Mouse (Mus musculus): ENCODE results near the gene Cdc42ep4. TPM values are rescaled to one million over a fixed set of nuclear protein-coding genes. Genes with fewer than 3 reads are reported as not detected.

The Cdc42ep4 gene
- polyA plus RNA-seq, 1 experiment from 2014 or later: 59.7 TPM

- H3K4me2 ChIP-seq (ENCODE audit: low read depth, low read length): peak overlapping the region; percentile 90
Observed at GRCm38 (mm10) chr11:113747056-113747455, 4.6 kb downstream of the Cdc42ep4 start.

GRCm38 (mm10) chr11:113745961-113746360, 5.7 kb downstream of the Cdc42ep4 start:
- Histone ChIP-seq H3K4me3 (replicated peaks; ENCODE audit: low read length) (no peak overlapping the region), H3K27me3 (ENCODE audit: control insufficient read depth, insufficient read depth, low read length) (no peaks in the 10 kb centered on the region), H3K4me1 (ENCODE audit: control insufficient read depth, insufficient read depth, low read length) (peaks cover 28% of the 10 kb centered on the region), H3K9me3 (replicated peaks; ENCODE audit: control insufficient read depth, low read length) (no peaks in the 10 kb centered on the region), H3K27ac (ENCODE audit: low read length) (no peak overlapping the region), H3K4me2 (ENCODE audit: low read depth, low read length) (no peak overlapping the region), H3K9ac (ENCODE audit: low read length) (no peak overlapping the region), H3K36me3 (ENCODE audit: control insufficient read depth, insufficient read depth, low read length) (peaks cover 19% of the 10 kb centered on the region; the same call in 1 of the 2 replicates)
- 65% methylated on average over 4 of the region's 4 CpGs for WGBS
- no peak for ATAC-seq (ENCODE audit: insufficient read depth, low FRiP score)

More at GRCm38 (mm10) chr11:113747056-113747455, 4.6 kb downstream of the Cdc42ep4 start:
- Histone ChIP-seq H3K9ac (ENCODE audit: low read length) (peak overlapping the region; percentile 90), H3K9me3 (replicated peaks; ENCODE audit: control insufficient read depth, low read length) (no peaks in the 10 kb centered on the region), H3K27me3 (ENCODE audit: control insufficient read depth, insufficient read depth, low read length) (no peaks in the 10 kb centered on the region), H3K4me3 (replicated peaks; ENCODE audit: low read length) (peak overlapping the region; percentile 15; the same call in 1 of the 2 replicates), H3K36me3 (ENCODE audit: control insufficient read depth, insufficient read depth, low read length) (peaks cover 19% of the 10 kb centered on the region; the same call in 1 of the 2 replicates), H3K27ac (ENCODE audit: low read length) (peak overlapping the region; percentile 39; the same call in 1 of the 2 replicates), H3K4me1 (ENCODE audit: control insufficient read depth, insufficient read depth, low read length) (peaks cover 30% of the 10 kb centered on the region)
- 36% methylated on average over 16 of the region's 16 CpGs for WGBS
- ATAC-seq (ENCODE audit: insufficient read depth, low FRiP score): no peak

- H3K4me3 ChIP-seq (replicated peaks; ENCODE audit: low read length): no peak overlapping the region
- no peak overlapping the region for H3K27ac ChIP-seq (ENCODE audit: low read length)
- H3K4me2 ChIP-seq (ENCODE audit: low read depth, low read length): no peak overlapping the region
- H3K9me3 ChIP-seq (replicated peaks; ENCODE audit: control insufficient read depth, low read length): no peaks in the 10 kb centered on the region
- no peaks in the 10 kb centered on the region for H3K27me3 ChIP-seq (ENCODE audit: control insufficient read depth, insufficient read depth, low read length)
- H3K9ac ChIP-seq (ENCODE audit: low read length): no peak overlapping the region
- 93% methylated on average over 1 of the region's 1 CpGs for WGBS
- ATAC-seq (ENCODE audit: insufficient read depth, low FRiP score): no peak
- H3K4me1 ChIP-seq (ENCODE audit: control insufficient read depth, insufficient read depth, low read length): peaks cover 33% of the 10 kb centered on the region
- peaks cover 15% of the 10 kb centered on the region; the same call in 1 of the 2 replicates for H3K36me3 ChIP-seq (ENCODE audit: control insufficient read depth, insufficient read depth, low read length)
Observed at GRCm38 (mm10) chr11:113742998-113743397, 8.7 kb downstream of the Cdc42ep4 start.

- H3K27me3 ChIP-seq (ENCODE audit: control insufficient read depth, insufficient read depth, low read length): no peaks in the 10 kb centered on the region
- no peak overlapping the region for H3K4me3 ChIP-seq (replicated peaks; ENCODE audit: low read length)
- H3K27ac ChIP-seq (ENCODE audit: low read length): no peak overlapping the region
- H3K9ac ChIP-seq (ENCODE audit: low read length): 0 out of 2 replicates have a peak overlapping the region, but pooled peaks have one; percentile 2
- no peaks in the 10 kb centered on the region for H3K9me3 ChIP-seq (replicated peaks; ENCODE audit: control insufficient read depth, low read length)
- 50% methylated on average over 7 of the region's 7 CpGs for WGBS
- peaks cover 17% of the 10 kb centered on the region for H3K36me3 ChIP-seq (ENCODE audit: control insufficient read depth, insufficient read depth, low read length)
- H3K4me1 ChIP-seq (ENCODE audit: control insufficient read depth, insufficient read depth, low read length): peaks cover 46% of the 10 kb centered on the region
- no peak for ATAC-seq (ENCODE audit: insufficient read depth, low FRiP score)
- H3K4me2 ChIP-seq (ENCODE audit: low read depth, low read length): no peak overlapping the region
Observed at GRCm38 (mm10) chr11:113740100-113740499, 11.6 kb downstream of the Cdc42ep4 start.

- ATAC-seq (ENCODE audit: insufficient read depth, low FRiP score): peak; percentile 9; the same call in 1 of the 2 replicates
- Histone ChIP-seq H3K4me2 (ENCODE audit: low read depth, low read length) (no peak overlapping the region), H3K9me3 (replicated peaks; ENCODE audit: control insufficient read depth, low read length) (no peaks in the 10 kb centered on the region), H3K9ac (ENCODE audit: low read length) (peak overlapping the region; percentile 23; the same call in 1 of the 2 replicates), H3K36me3 (ENCODE audit: control insufficient read depth, insufficient read depth, low read length) (peaks cover 16% of the 10 kb centered on the region), H3K4me1 (ENCODE audit: control insufficient read depth, insufficient read depth, low read length) (peaks cover 54% of the 10 kb centered on the region), H3K4me3 (replicated peaks; ENCODE audit: low read length) (no peak overlapping the region), H3K27me3 (ENCODE audit: control insufficient read depth, insufficient read depth, low read length) (no peaks in the 10 kb centered on the region), H3K27ac (ENCODE audit: low read length) (peak overlapping the region; percentile 42; the same call in 1 of the 2 replicates)
- WGBS: 61% methylated on average over 8 of the region's 8 CpGs
Observed at GRCm38 (mm10) chr11:113739213-113739612, 12.5 kb downstream of the Cdc42ep4 start.

- Histone ChIP-seq H3K4me1 (ENCODE audit: control insufficient read depth, insufficient read depth, low read length) (peaks cover 67% of the 10 kb centered on the region), H3K27ac (ENCODE audit: low read length) (no peak overlapping the region), H3K27me3 (ENCODE audit: control insufficient read depth, insufficient read depth, low read length) (no peaks in the 10 kb centered on the region), H3K4me2 (ENCODE audit: low read depth, low read length) (no peak overlapping the region), H3K36me3 (ENCODE audit: control insufficient read depth, insufficient read depth, low read length) (peaks cover 5% of the 10 kb centered on the region), H3K9ac (ENCODE audit: low read length) (no peak overlapping the region), H3K4me3 (replicated peaks; ENCODE audit: low read length) (no peak overlapping the region), H3K9me3 (replicated peaks; ENCODE audit: control insufficient read depth, low read length) (no peaks in the 10 kb centered on the region)
- WGBS: 72% methylated on average over 8 of the region's 8 CpGs
- ATAC-seq (ENCODE audit: insufficient read depth, low FRiP score): no peak
Observed at GRCm38 (mm10) chr11:113737912-113738311, 13.8 kb downstream of the Cdc42ep4 start.

- H3K4me1 ChIP-seq (ENCODE audit: control insufficient read depth, insufficient read depth, low read length): peaks cover 72% of the 10 kb centered on the region
- no peak overlapping the region for H3K4me3 ChIP-seq (replicated peaks; ENCODE audit: low read length)
- WGBS: 82% methylated on average over 3 of the region's 3 CpGs
Observed at GRCm38 (mm10) chr11:113737553-113737854, 14.2 kb downstream of the Cdc42ep4 start.

GRCm38 (mm10) chr11:113736848-113737552, 14.7 kb downstream of the Cdc42ep4 start:
- no peak overlapping the region for H3K4me3 ChIP-seq (replicated peaks; ENCODE audit: low read length)
- no peaks in the 10 kb centered on the region for H3K9me3 ChIP-seq (replicated peaks; ENCODE audit: control insufficient read depth, low read length)
- ATAC-seq (ENCODE audit: insufficient read depth, low FRiP score): no peak
- WGBS: 72% methylated on average over 11 of the region's 11 CpGs
- no peaks in the 10 kb centered on the region for H3K27me3 ChIP-seq (ENCODE audit: control insufficient read depth, insufficient read depth, low read length)
- H3K27ac ChIP-seq (ENCODE audit: low read length): no peak overlapping the region
- peaks cover 3% of the 10 kb centered on the region; the same call in 1 of the 2 replicates for H3K36me3 ChIP-seq (ENCODE audit: control insufficient read depth, insufficient read depth, low read length)
- no peak overlapping the region for H3K9ac ChIP-seq (ENCODE audit: low read length)
- H3K4me1 ChIP-seq (ENCODE audit: control insufficient read depth, insufficient read depth, low read length): peaks cover 77% of the 10 kb centered on the region
- no peak overlapping the region for H3K4me2 ChIP-seq (ENCODE audit: low read depth, low read length)

More at GRCm38 (mm10) chr11:113737553-113737854, 14.2 kb downstream of the Cdc42ep4 start:
- Histone ChIP-seq H3K27ac (ENCODE audit: low read length) (no peak overlapping the region), H3K27me3 (ENCODE audit: control insufficient read depth, insufficient read depth, low read length) (no peaks in the 10 kb centered on the region), H3K9ac (ENCODE audit: low read length) (no peak overlapping the region), H3K9me3 (replicated peaks; ENCODE audit: control insufficient read depth, low read length) (no peaks in the 10 kb centered on the region), H3K4me2 (ENCODE audit: low read depth, low read length) (no peak overlapping the region), H3K36me3 (ENCODE audit: control insufficient read depth, insufficient read depth, low read length) (peaks cover 3% of the 10 kb centered on the region; the same call in 1 of the 2 replicates)
- ATAC-seq (ENCODE audit: insufficient read depth, low FRiP score): no peak

GRCm38 (mm10) chr11:113735151-113735550, 16.5 kb downstream of the Cdc42ep4 start:
- no peak for ATAC-seq (ENCODE audit: insufficient read depth, low FRiP score)
- Histone ChIP-seq H3K4me3 (replicated peaks; ENCODE audit: low read length) (no peak overlapping the region), H3K27ac (ENCODE audit: low read length) (peak overlapping the region; percentile 92), H3K4me1 (ENCODE audit: control insufficient read depth, insufficient read depth, low read length) (peaks cover 87% of the 10 kb centered on the region), H3K9ac (ENCODE audit: low read length) (peak overlapping the region; percentile 30), H3K36me3 (ENCODE audit: control insufficient read depth, insufficient read depth, low read length) (peaks cover 3% of the 10 kb centered on the region; the same call in 1 of the 2 replicates), H3K4me2 (ENCODE audit: low read depth, low read length) (no peak overlapping the region), H3K27me3 (ENCODE audit: control insufficient read depth, insufficient read depth, low read length) (no peaks in the 10 kb centered on the region), H3K9me3 (replicated peaks; ENCODE audit: control insufficient read depth, low read length) (no peaks in the 10 kb centered on the region)
- WGBS: 51% methylated on average over 6 of the region's 6 CpGs
